Mouse (Mus musculus): ENCODE results near the gene Sptbn1. TPM values are rescaled to one million over a fixed set of nuclear protein-coding genes. Genes with fewer than 3 reads are reported as not detected.
A peak's percentile ranks its signal among the peaks of the same experiment; 100 is the strongest.

Gene Sptbn1
- polyA plus RNA-seq, 1 experiment from 2014 or later, result 164 TPM

DNA sequence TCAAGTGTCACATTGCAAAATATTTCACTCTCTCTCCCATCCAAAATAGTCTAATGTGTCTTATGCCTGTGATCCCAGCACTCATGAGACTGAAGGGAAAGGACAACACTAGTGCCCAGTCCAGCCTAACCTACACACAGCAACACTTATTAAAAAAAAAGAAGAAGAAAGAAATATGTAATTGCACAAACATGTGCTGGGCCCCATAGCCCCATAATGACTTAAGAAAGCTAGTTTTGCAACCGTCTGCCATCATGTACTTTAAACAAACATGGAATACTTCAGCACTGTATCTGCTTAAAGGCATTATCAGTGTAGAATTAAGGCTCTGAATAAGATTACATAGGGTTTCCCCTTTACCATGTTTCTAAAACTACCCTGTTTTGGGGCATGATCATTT is 92.4 kb downstream of the Sptbn1 start:
- Histone ChIP-seq H3K4me1 (ENCODE audit: control insufficient read depth, insufficient read depth, low read length) (peaks cover 20% of the 10 kb centered on the region), H3K4me3 (ENCODE audit: low read length) (no peak overlapping the region), H3K36me3 (ENCODE audit: control insufficient read depth, insufficient read depth) (no peaks in the 10 kb centered on the region), H3K9me3 (replicated peaks; ENCODE audit: control insufficient read depth, low read length) (no peaks in the 10 kb centered on the region), H3K9ac (ENCODE audit: low read length) (no peak overlapping the region), H3K4me2 (ENCODE audit: low read depth, low read length) (no peak overlapping the region), H3K27me3 (ENCODE audit: control insufficient read depth, insufficient read depth, low read length) (no peaks in the 10 kb centered on the region), H3K27ac (ENCODE audit: low read length) (no peak overlapping the region)
- no peak for ATAC-seq (replicated peaks; ENCODE audit: extremely low read depth, insufficient read depth, low FRiP score)
- 69% methylated on average over 1 of the region's 1 CpGs for WGBS

DNA sequence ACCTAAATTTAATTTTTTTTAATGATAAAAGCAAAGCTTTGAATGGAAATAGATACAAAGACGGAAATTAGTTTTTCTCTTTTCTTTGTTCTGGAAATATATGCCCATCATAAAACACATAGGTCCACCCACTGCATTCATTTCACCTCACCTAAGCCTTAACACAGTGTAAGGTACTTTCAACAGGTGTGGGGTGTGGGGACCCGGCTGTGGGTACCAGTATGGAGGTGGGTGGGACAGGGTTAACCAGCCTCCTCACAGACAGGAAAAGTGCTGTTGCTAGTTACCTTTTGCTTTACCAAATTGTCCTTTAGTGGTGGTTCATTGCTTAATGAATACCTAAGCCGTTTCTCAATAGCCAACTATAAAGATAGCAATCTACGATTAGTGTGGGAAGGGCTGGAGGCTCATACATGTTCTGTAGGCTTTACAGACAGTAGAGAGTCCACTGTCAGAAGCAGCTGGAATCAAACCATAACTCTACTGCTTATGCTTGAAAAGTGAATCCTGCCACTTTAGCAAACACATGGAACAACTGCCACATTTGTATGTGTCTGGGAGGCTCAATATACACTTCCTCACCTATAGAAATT is 96.3 kb downstream of the Sptbn1 start:
- H3K4me2 ChIP-seq (ENCODE audit: low read depth, low read length), result no peak overlapping the region
- no peaks in the 10 kb centered on the region for H3K27me3 ChIP-seq (ENCODE audit: control insufficient read depth, insufficient read depth, low read length)
- H3K9ac ChIP-seq (ENCODE audit: low read length), result no peak overlapping the region
- no peaks in the 10 kb centered on the region for H3K9me3 ChIP-seq (replicated peaks; ENCODE audit: control insufficient read depth, low read length)
- peaks cover 30% of the 10 kb centered on the region for H3K4me1 ChIP-seq (ENCODE audit: control insufficient read depth, insufficient read depth, low read length)
- no peak for ATAC-seq (replicated peaks; ENCODE audit: extremely low read depth, insufficient read depth, low FRiP score)
- 88% methylated on average over 4 of the region's 4 CpGs for WGBS
- no peaks in the 10 kb centered on the region for H3K36me3 ChIP-seq (ENCODE audit: control insufficient read depth, insufficient read depth)
- no peak overlapping the region for H3K27ac ChIP-seq (ENCODE audit: low read length)
- H3K4me3 ChIP-seq (ENCODE audit: low read length), result no peak overlapping the region

DNA sequence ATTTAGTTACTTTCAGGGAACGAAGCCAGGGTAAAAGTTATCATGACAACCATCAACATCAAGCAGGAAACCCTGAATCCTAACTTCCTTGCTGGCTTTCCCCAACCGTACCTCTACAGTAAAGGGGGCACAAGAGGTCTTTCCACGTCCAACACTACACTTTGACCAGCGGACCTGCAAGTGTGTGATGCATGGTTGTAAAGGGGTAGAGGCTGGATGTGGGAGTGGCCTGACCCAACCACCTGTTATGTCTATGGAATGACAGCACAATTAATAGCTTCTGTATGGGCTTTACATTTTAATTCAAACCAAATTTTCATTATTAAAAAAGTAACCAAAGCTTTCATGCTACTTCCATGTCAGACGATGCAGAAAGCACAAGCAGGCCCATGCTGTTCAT is 96.8 kb downstream of the Sptbn1 start:
- ATAC-seq (replicated peaks; ENCODE audit: extremely low read depth, insufficient read depth, low FRiP score), result no peak

DNA sequence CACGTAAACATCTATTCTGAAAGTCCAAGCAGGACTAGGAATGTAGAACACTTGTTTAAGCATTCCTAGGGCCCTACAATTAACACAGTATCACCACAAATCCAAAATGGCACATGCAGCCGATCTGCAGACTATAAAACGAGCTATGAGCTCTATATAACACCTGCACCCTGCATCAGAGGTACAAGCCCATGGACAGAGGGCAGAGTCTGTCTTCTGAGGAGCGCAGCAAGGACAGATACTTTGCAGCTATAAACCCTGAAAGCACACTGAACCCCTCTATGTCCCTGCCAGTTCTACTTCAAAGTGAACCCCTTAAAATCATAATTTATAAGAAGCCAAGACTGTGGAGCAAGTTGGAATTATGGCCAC is 101.4 kb downstream of the Sptbn1 start:
- 38% methylated on average over 4 of the region's 4 CpGs for WGBS
- Histone ChIP-seq H3K9ac (ENCODE audit: low read length) (peak overlapping the region; percentile 52), H3K27ac (ENCODE audit: low read length) (peak overlapping the region; percentile 95), H3K4me3 (ENCODE audit: low read length) (no peak overlapping the region), H3K9me3 (replicated peaks; ENCODE audit: control insufficient read depth, low read length) (no peaks in the 10 kb centered on the region), H3K4me1 (ENCODE audit: control insufficient read depth, insufficient read depth, low read length) (peaks cover 66% of the 10 kb centered on the region), H3K27me3 (ENCODE audit: control insufficient read depth, insufficient read depth, low read length) (no peaks in the 10 kb centered on the region), H3K36me3 (ENCODE audit: control insufficient read depth, insufficient read depth) (no peaks in the 10 kb centered on the region), H3K4me2 (ENCODE audit: low read depth, low read length) (peak overlapping the region; percentile 58)
- peak; percentile 23 for ATAC-seq (replicated peaks; ENCODE audit: extremely low read depth, insufficient read depth, low FRiP score)

More for the DNA sequence above, 96.8 kb downstream of the Sptbn1 start:
- no peak overlapping the region for H3K27ac ChIP-seq (ENCODE audit: low read length)
- no peaks in the 10 kb centered on the region for H3K36me3 ChIP-seq (ENCODE audit: control insufficient read depth, insufficient read depth)
- no peak overlapping the region for H3K4me3 ChIP-seq (ENCODE audit: low read length)
- H3K9ac ChIP-seq (ENCODE audit: low read length), result no peak overlapping the region
- no peak overlapping the region for H3K4me2 ChIP-seq (ENCODE audit: low read depth, low read length)
- no peaks in the 10 kb centered on the region for H3K9me3 ChIP-seq (replicated peaks; ENCODE audit: control insufficient read depth, low read length)
- no peaks in the 10 kb centered on the region for H3K27me3 ChIP-seq (ENCODE audit: control insufficient read depth, insufficient read depth, low read length)
- peaks cover 31% of the 10 kb centered on the region for H3K4me1 ChIP-seq (ENCODE audit: control insufficient read depth, insufficient read depth, low read length)
- 83% methylated on average over 5 of the region's 5 CpGs for WGBS

DNA sequence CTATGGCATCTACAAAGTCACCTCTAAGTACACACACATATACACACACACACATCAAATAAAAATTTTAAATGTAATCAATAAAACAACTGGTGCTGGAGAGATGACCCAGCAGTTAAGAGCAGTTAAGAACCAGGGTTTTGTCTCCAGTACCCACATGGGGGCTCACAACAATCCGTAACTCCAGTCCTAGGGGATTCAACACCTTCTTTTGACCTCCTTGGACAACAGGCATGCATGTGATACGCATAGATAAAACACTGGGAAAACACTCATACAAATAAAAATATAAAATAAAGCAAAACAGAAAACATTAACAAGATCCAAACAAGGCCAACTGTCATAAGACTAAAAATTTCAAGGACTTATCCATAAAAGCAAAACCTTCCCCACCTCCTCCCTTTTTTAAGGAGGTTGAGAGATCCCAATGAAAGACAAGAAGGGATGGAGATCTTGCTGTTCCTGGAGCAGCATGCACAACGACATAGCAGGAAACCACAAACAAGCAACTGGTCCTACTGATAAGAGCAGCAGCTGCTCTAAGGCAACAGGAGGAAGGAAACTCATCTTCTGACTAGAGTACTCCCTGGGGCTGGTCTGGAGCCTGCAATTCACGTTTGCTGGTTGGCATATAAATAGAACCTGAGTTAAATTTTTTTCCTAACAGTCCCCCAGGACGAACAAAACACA is 102.0 kb downstream of the Sptbn1 start:
- ATAC-seq (replicated peaks; ENCODE audit: extremely low read depth, insufficient read depth, low FRiP score), result peak; percentile 78
- H3K36me3 ChIP-seq (ENCODE audit: control insufficient read depth, insufficient read depth), result no peaks in the 10 kb centered on the region
- no peaks in the 10 kb centered on the region for H3K27me3 ChIP-seq (ENCODE audit: control insufficient read depth, insufficient read depth, low read length)
- no peaks in the 10 kb centered on the region for H3K9me3 ChIP-seq (replicated peaks; ENCODE audit: control insufficient read depth, low read length)
- 25% methylated on average over 5 of the region's 5 CpGs for WGBS
- H3K9ac ChIP-seq (ENCODE audit: low read length), result no peak overlapping the region
- H3K4me2 ChIP-seq (ENCODE audit: low read depth, low read length), result peak overlapping the region; percentile 58
- H3K4me1 ChIP-seq (ENCODE audit: control insufficient read depth, insufficient read depth, low read length), result peaks cover 72% of the 10 kb centered on the region
- H3K4me3 ChIP-seq (ENCODE audit: low read length), result no peak overlapping the region
- peak overlapping the region; percentile 95 for H3K27ac ChIP-seq (ENCODE audit: low read length)

DNA sequence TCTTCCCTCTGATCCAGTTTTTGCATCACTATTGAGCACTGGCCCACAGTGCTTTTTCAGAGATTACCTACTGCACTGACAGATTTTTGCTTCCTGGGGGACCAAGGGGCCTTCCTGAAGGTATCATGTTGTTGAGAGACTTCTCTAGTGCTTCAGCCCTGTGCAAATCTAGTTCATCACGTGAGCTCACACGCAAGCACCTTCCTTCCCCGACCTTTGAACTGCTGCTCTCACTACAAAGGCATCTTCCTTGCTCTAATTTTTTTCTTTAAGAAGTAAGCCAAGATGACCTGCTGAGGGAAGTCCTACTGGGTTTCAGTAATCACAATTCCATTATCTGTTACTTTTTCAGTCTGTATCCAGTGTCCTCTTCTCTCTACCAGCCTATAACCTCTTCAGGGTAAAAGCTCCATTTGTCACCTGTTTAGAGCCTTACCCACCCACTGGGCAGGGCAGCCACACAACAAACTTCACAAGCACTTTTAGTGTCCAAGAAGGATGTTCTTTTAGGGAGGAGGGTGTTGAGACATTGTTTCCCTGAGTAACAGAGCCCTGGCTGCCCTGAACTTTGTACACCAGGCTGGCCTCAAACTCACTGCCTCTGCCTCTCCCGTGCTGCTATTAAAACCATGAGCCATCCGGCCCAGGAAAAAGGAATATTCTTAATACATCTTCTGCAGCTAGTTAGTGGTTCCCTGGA is 103.3 kb downstream of the Sptbn1 start:
- 47% methylated on average over 5 of the region's 5 CpGs for WGBS
- Histone ChIP-seq H3K9me3 (replicated peaks; ENCODE audit: control insufficient read depth, low read length) (no peaks in the 10 kb centered on the region), H3K36me3 (ENCODE audit: control insufficient read depth, insufficient read depth) (peaks cover 3% of the 10 kb centered on the region; the same call in 1 of the 2 replicates), H3K4me1 (ENCODE audit: control insufficient read depth, insufficient read depth, low read length) (peaks cover 85% of the 10 kb centered on the region), H3K4me3 (ENCODE audit: low read length) (no peak overlapping the region), H3K9ac (ENCODE audit: low read length) (peak overlapping the region; percentile 41; the same call in 1 of the 2 replicates), H3K4me2 (ENCODE audit: low read depth, low read length) (no peak overlapping the region), H3K27ac (ENCODE audit: low read length) (peak overlapping the region; percentile 68), H3K27me3 (ENCODE audit: control insufficient read depth, insufficient read depth, low read length) (no peaks in the 10 kb centered on the region)
- no peak for ATAC-seq (replicated peaks; ENCODE audit: extremely low read depth, insufficient read depth, low FRiP score)

DNA sequence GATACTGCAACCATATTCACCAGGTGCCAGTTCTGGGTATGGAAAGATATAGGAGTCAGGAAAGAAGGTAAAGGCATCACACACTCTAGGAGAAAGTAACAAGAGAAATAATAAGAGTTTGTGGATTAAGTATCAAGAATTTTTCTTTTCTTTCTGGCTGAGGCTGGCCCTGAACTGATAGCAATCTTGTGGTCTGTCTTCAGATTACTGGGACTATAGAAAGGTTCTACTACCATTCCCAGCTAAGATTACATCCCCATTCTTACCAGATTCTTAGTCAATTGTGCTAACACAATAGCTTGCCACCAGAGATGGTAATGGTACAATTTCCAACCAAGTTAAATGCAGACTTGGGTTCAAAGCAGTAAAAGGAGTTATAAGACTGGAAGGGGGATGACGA is 104.1 kb downstream of the Sptbn1 start:
- Histone ChIP-seq H3K4me3 (ENCODE audit: low read length) (no peak overlapping the region), H3K27ac (ENCODE audit: low read length) (peak overlapping the region; percentile 89), H3K4me2 (ENCODE audit: low read depth, low read length) (no peak overlapping the region), H3K9me3 (replicated peaks; ENCODE audit: control insufficient read depth, low read length) (no peaks in the 10 kb centered on the region), H3K9ac (ENCODE audit: low read length) (no peak overlapping the region), H3K36me3 (ENCODE audit: control insufficient read depth, insufficient read depth) (peaks cover 8% of the 10 kb centered on the region), H3K4me1 (ENCODE audit: control insufficient read depth, insufficient read depth, low read length) (peaks cover 92% of the 10 kb centered on the region), H3K27me3 (ENCODE audit: control insufficient read depth, insufficient read depth, low read length) (no peaks in the 10 kb centered on the region)
- 86% methylated on average over 1 of the region's 1 CpGs for WGBS
- ATAC-seq (replicated peaks; ENCODE audit: extremely low read depth, insufficient read depth, low FRiP score), result no peak

DNA sequence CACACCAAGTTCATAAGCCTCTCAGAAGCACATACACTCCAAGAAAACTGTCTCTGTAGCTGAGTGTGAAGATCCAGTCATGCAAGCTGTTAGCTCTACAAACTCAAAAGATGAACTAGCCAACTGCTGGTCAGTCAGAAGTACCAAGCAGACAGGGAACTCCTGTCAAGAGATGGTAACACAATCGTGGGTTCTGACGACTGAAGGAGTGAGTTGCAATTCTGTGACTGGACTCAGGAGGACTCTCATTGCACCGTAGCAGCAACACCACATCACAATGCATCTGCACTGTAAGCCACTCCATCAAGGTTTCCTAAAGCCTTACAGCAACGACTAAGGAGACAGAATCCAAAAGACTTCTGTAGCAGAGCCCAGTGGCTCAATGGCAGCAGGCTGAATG is 104.9 kb downstream of the Sptbn1 start:
- Histone ChIP-seq H3K9me3 (replicated peaks; ENCODE audit: control insufficient read depth, low read length) (no peaks in the 10 kb centered on the region), H3K9ac (ENCODE audit: low read length) (no peak overlapping the region), H3K36me3 (ENCODE audit: control insufficient read depth, insufficient read depth) (peaks cover 12% of the 10 kb centered on the region), H3K4me1 (ENCODE audit: control insufficient read depth, insufficient read depth, low read length) (peaks cover 92% of the 10 kb centered on the region), H3K4me2 (ENCODE audit: low read depth, low read length) (no peak overlapping the region), H3K27ac (ENCODE audit: low read length) (peak overlapping the region; percentile 89), H3K27me3 (ENCODE audit: control insufficient read depth, insufficient read depth, low read length) (no peaks in the 10 kb centered on the region), H3K4me3 (ENCODE audit: low read length) (no peak overlapping the region)
- whole genome bisulfite sequencing, result 47% methylated on average over 4 of the region's 4 CpGs
- ATAC-seq (replicated peaks; ENCODE audit: extremely low read depth, insufficient read depth, low FRiP score), result no peak

DNA sequence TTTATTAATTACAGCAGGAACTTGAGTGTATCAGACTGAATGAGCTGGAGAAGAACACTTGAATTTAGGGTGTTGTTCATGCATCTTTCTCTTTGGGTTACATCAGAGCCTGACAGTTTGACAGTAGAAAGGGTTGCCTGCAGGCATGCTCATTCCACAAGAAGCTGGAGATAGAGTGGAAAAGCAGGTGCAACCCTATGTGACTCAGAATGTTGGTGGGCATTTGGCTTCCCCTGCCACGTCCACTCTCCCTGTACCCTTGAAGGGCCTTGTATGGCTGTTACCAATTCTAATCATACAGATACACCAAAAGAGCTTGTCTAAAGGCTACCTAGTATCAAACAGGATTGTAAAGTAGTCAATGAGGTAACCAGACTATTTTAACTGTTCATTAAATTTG is 106.2 kb downstream of the Sptbn1 start:
- Histone ChIP-seq H3K9ac (ENCODE audit: low read length) (no peak overlapping the region), H3K9me3 (replicated peaks; ENCODE audit: control insufficient read depth, low read length) (no peaks in the 10 kb centered on the region), H3K4me1 (ENCODE audit: control insufficient read depth, insufficient read depth, low read length) (peaks cover 90% of the 10 kb centered on the region), H3K4me2 (ENCODE audit: low read depth, low read length) (0 out of 2 replicates have a peak overlapping the region, but pooled peaks have one; percentile 2), H3K27ac (ENCODE audit: low read length) (peak overlapping the region; percentile 89), H3K27me3 (ENCODE audit: control insufficient read depth, insufficient read depth, low read length) (no peaks in the 10 kb centered on the region), H3K4me3 (ENCODE audit: low read length) (no peak overlapping the region), H3K36me3 (ENCODE audit: control insufficient read depth, insufficient read depth) (peaks cover 12% of the 10 kb centered on the region)
- no peak for ATAC-seq (replicated peaks; ENCODE audit: extremely low read depth, insufficient read depth, low FRiP score)
- WGBS, result 58% methylated on average over 1 of the region's 1 CpGs

Data from heart, embryonic 16.5 days (tissue).